Mouse (Mus musculus): ENCODE measurements around the gene Rpl22l1. TPM values are rescaled to one million over a fixed set of nuclear protein-coding genes. Genes with fewer than 3 reads are reported as not detected.

Rpl22l1 gene
- polyA plus RNA-seq, 1 experiment from 2014 or later: 224 TPM

Other genes with a start within 250 kb of the Rpl22l1 start
- 0.11 TPM in 1 of 2 replicates, not detected in the other for gene Slc2a2, start 107.5 kb upstream of the Rpl22l1 start, polyA plus RNA-seq (2015; fragmentation: Nextera tagmentation; extraction: Ambion mirVana)
- gene Eif5a2, start 24.2 kb upstream of the Rpl22l1 start, polyA plus RNA-seq (2015; fragmentation: Nextera tagmentation; extraction: Ambion mirVana): 9.5 and 9.9 TPM in 2 replicates
- gene Gm1527, start 87.2 kb downstream of the Rpl22l1 start, polyA plus RNA-seq (2015; fragmentation: Nextera tagmentation; extraction: Ambion mirVana): not detected in 2 replicates